Comparison of ENCODE assay signal across 10 mouse cellular contexts in the genomic region with DNA sequence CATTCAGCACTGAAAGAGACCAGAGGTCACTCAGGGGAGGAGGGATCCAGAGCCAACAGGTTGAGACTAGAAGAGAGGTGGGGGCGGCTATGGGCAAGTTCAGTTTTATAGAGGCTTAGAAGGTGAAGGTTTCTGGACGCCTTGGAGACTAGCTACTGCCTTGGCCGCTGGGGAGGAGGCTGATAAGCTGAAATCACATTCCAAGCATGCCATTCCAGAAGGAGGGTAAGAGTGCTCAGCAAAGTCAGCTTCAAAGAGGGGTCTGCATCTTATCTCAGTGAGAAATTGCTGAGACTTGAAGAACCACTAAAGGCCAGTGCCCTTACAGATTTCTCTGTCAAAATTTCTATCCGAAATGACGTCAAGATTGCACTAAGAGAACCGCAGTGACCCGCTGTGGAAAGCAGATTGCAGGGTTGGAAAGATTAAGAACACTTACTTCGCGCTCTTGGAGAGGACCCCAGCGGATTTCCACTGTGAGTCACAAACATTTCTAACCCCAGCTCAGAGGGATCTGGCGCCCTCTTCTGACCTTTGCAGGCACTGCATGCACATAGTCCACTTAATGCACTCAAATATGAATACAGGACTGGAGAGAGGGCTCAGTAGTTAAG.
DNase-seq lines count a peak whose midpoint lies in the region; ATAC-seq and TF ChIP-seq lines count a peak whose summit lies in the region.
"Had no signal": no experiment of that assay in that cellular context is flagged by ENCODE, and none has a peak within 500 bp of the region (broad histone marks: within the 10 kb centered on the region; RNA-seq: fewer than 3 reads in every experiment).

No protein-coding gene starts in this region.

- H3K27me3 ChIP-seq in forebrain, embryonic 14.5 days (replicated peaks; ENCODE audit: control insufficient read depth, insufficient read depth, low read length), result no peaks in the 10 kb centered on the region
- no peaks in the 10 kb centered on the region for H3K27me3 ChIP-seq in forebrain, embryonic 15.5 days
- no peaks in the 10 kb centered on the region for H3K27me3 ChIP-seq in forebrain, postnatal 0 days (ENCODE audit: insufficient read depth, low read length)
- H3K27me3 ChIP-seq in midbrain, embryonic 14.5 days (ENCODE audit: control insufficient read depth, insufficient read depth, low read length), result no peaks in the 10 kb centered on the region
- H3K27me3 ChIP-seq: midbrain, embryonic 12.5 days had no signal

- H3K36me3 ChIP-seq in forebrain, embryonic 14.5 days (ENCODE audit: control insufficient read depth, insufficient read depth, low read length), result no peaks in the 10 kb centered on the region
- no peaks in the 10 kb centered on the region for H3K36me3 ChIP-seq in forebrain, embryonic 15.5 days
- H3K36me3 ChIP-seq in forebrain, postnatal 0 days (ENCODE audit: insufficient read depth), result no peaks in the 10 kb centered on the region
- no peaks in the 10 kb centered on the region for H3K36me3 ChIP-seq in midbrain, embryonic 14.5 days (ENCODE audit: control insufficient read depth, insufficient read depth, low read length)
- H3K36me3 ChIP-seq: G1E; midbrain, embryonic 12.5 days had no signal

- peak; percentile 61 for DNase-seq in forebrain, embryonic 14.5 days (ENCODE audit: low spot score)
- peak; percentile 65 for DNase-seq in forebrain, postnatal 0 days
- peak; percentile 87 to 91 for DNase-seq in heart, postnatal 36 days
- DNase-seq in layer of hippocampus, adult 9-10 months (ENCODE audit: low spot score), result peak; percentile 17
- peak; percentile 67 for DNase-seq in midbrain, embryonic 14.5 days
- DNase-seq in thymus, postnatal 0 days (ENCODE audit: low spot score), result peak; percentile 51

- 17% methylated on average over 11 of the region's 11 CpGs for WGBS in forebrain, embryonic 14.5 days
- WGBS in forebrain, embryonic 15.5 days, result 23% methylated on average over 11 of the region's 11 CpGs
- WGBS in forebrain, postnatal 0 days, result 20% methylated on average over 11 of the region's 11 CpGs
- WGBS in midbrain, embryonic 14.5 days, result 18% methylated on average over 11 of the region's 11 CpGs

- TF ChIP-seq CTCF in forebrain, postnatal 0 days (IDR thresholded peaks at IDR 0.05; ENCODE audit: low read depth), result peak; percentile 77

- no peak overlapping the region for H3K4me2 ChIP-seq in forebrain, embryonic 14.5 days (ENCODE audit: low read length)
- no peak overlapping the region for H3K4me2 ChIP-seq in forebrain, embryonic 15.5 days (replicated peaks)
- no peak overlapping the region for H3K4me2 ChIP-seq in forebrain, postnatal 0 days (ENCODE audit: low read depth)
- H3K4me2 ChIP-seq in midbrain, embryonic 14.5 days (ENCODE audit: low read length), result no peak overlapping the region
- H3K4me2 ChIP-seq: midbrain, embryonic 12.5 days had no signal

- H3K4me3 ChIP-seq in forebrain, embryonic 14.5 days (ENCODE audit: low read depth, low read length), result no peak overlapping the region
- no peak overlapping the region for H3K4me3 ChIP-seq in forebrain, embryonic 15.5 days
- H3K4me3 ChIP-seq in brown adipose tissue, adult 24 weeks (ENCODE audit: insufficient read depth, low read depth, low read length), result no peak overlapping the region
- no peak overlapping the region for H3K4me3 ChIP-seq in forebrain, postnatal 0 days (ENCODE audit: low read depth, low read length)
- no peak overlapping the region for H3K4me3 ChIP-seq in midbrain, embryonic 14.5 days (replicated peaks; ENCODE audit: low read depth, low read length)
- H3K4me3 ChIP-seq: midbrain, embryonic 12.5 days had no signal

- H3K9ac ChIP-seq in forebrain, embryonic 14.5 days (ENCODE audit: low read length), result no peak overlapping the region
- no peak overlapping the region for H3K9ac ChIP-seq in forebrain, embryonic 15.5 days (replicated peaks)
- no peak overlapping the region for H3K9ac ChIP-seq in forebrain, postnatal 0 days
- H3K9ac ChIP-seq in midbrain, embryonic 14.5 days (replicated peaks; ENCODE audit: low read length), result no peak overlapping the region
- H3K9ac ChIP-seq: midbrain, embryonic 12.5 days had no signal

- no peak overlapping the region for H3K27ac ChIP-seq in forebrain, embryonic 14.5 days (ENCODE audit: low read depth, low read length)
- H3K27ac ChIP-seq in forebrain, embryonic 15.5 days (replicated peaks), result no peak overlapping the region
- H3K27ac ChIP-seq in brown adipose tissue, adult 24 weeks (replicated peaks; ENCODE audit: low read depth, low read length), result peak overlapping the region; percentile 81
- no peak overlapping the region for H3K27ac ChIP-seq in forebrain, postnatal 0 days (ENCODE audit: low read depth, low read length)
- H3K27ac ChIP-seq in midbrain, embryonic 14.5 days (replicated peaks; ENCODE audit: low read depth, low read length), result no peak overlapping the region
- H3K27ac ChIP-seq: midbrain, embryonic 12.5 days had no signal

- no peaks in the 10 kb centered on the region for H3K9me3 ChIP-seq in forebrain, embryonic 14.5 days (replicated peaks; ENCODE audit: control insufficient read depth, low read length)
- no peaks in the 10 kb centered on the region for H3K9me3 ChIP-seq in forebrain, embryonic 15.5 days
- H3K9me3 ChIP-seq in forebrain, postnatal 0 days (ENCODE audit: low read length), result no peaks in the 10 kb centered on the region
- no peaks in the 10 kb centered on the region for H3K9me3 ChIP-seq in midbrain, embryonic 14.5 days (ENCODE audit: control insufficient read depth, low read length)
- H3K9me3 ChIP-seq: midbrain, embryonic 12.5 days had no signal

- intact Hi-C loops in heart, postnatal 36 days (cut with DNase I), result loop anchor here (1.0 to 10.0 kb wide), 6 partner anchors 15 to 769 kb away; a partner anchor contains a TSS

- H3K4me1 ChIP-seq in forebrain, embryonic 14.5 days (ENCODE audit: control insufficient read depth, insufficient read depth, low read length), result no peaks in the 10 kb centered on the region
- no peaks in the 10 kb centered on the region for H3K4me1 ChIP-seq in forebrain, embryonic 15.5 days
- H3K4me1 ChIP-seq in brown adipose tissue, adult 24 weeks (ENCODE audit: control insufficient read depth, insufficient read depth, insufficient read length, low read length), result peaks cover 6% of the 10 kb centered on the region; the same call in 1 of the 2 replicates
- H3K4me1 ChIP-seq in forebrain, postnatal 0 days (ENCODE audit: insufficient read depth), result no peaks in the 10 kb centered on the region
- H3K4me1 ChIP-seq in midbrain, embryonic 14.5 days (ENCODE audit: control insufficient read depth, insufficient read depth, low read length), result 0 out of 2 replicates have a peak, but pooled peaks cover 2% of the 10 kb centered on the region

- no peak for ATAC-seq in forebrain, embryonic 14.5 days
- ATAC-seq in forebrain, embryonic 15.5 days (replicated peaks), result no peak
- ATAC-seq in forebrain, postnatal 0 days, result no peak; the same call in 1 of the 2 replicates
- ATAC-seq in midbrain, embryonic 14.5 days (ENCODE audit: low FRiP score, low TSS enrichment), result no peak

Comparison
In these comparisons a context has a peak if more than half of its experiments do, and no peak if none do; other contexts are left out.
1. DNase-seq: peak in every context shown above with its lines; median percentile 89 in heart, postnatal 36 days; 67 in midbrain, embryonic 14.5 days; 65 in forebrain, postnatal 0 days; 61 in forebrain, embryonic 14.5 days; 51 in thymus, postnatal 0 days; 17 in layer of hippocampus, adult 9-10 months.